Mouse (Mus musculus) ES-Bruce4 (cell line): ENCODE data around the gene Gba. TPM values are rescaled to one million over a fixed set of nuclear protein-coding genes. Genes with fewer than 3 reads are reported as not detected.
"Not testable (repeated sequence)": the region's sequence is repeated elsewhere in the genome, so short reads cannot be mapped to it uniquely, and the experiment has no call there.

Source experiments
- H3K27ac ChIP-seq: 2 replicates; pipeline ENCODE4 v1.5.1; 2012; ENCODE audit warnings: low read length, inconsistent platforms; ENCODE audit not compliant: insufficient read depth
- H3K27me3 ChIP-seq: 2 replicates; pipeline ENCODE4 v1.6.1; 2012; ENCODE audit warnings: mild to moderate bottlenecking, low read length, inconsistent platforms; ENCODE audit not compliant: control insufficient read depth, poor library complexity, insufficient read depth, severe bottlenecking
- H3K36me3 ChIP-seq: 2 replicates; pipeline ENCODE4 v1.6.1; 2012; ENCODE audit warnings: inconsistent platforms, mild to moderate bottlenecking, low read length, moderate library complexity; ENCODE audit not compliant: control insufficient read depth, poor library complexity, insufficient read depth, severe bottlenecking
- H3K4me1 ChIP-seq: one replicate; pipeline ENCODE4 v1.8.1; 2011; ENCODE audit warnings: low read length; ENCODE audit not compliant: control insufficient read depth, insufficient read depth
- H3K4me3 ChIP-seq: 2 replicates; pipeline ENCODE4 v1.5.1; 2011; ENCODE audit warnings: low read depth, mild to moderate bottlenecking, low read length
- H3K9ac ChIP-seq: 2 replicates; pipeline ENCODE4 v1.6.1; 2012; ENCODE audit warnings: low read depth, mild to moderate bottlenecking, inconsistent platforms; ENCODE audit not compliant: poor library complexity, severe bottlenecking
- H3K9me3 ChIP-seq: replicated peaks from 2 replicates; pipeline ENCODE4 v1.6.1; 2012; ENCODE audit warnings: mild to moderate bottlenecking, low read length, inconsistent platforms; ENCODE audit not compliant: control insufficient read depth, poor library complexity, insufficient read depth, severe bottlenecking
- CTCF ChIP-seq: IDR thresholded peaks from one replicate; pipeline ENCODE4 v1.8.1; 2011; ENCODE audit warnings: low read depth, low read length
- EP300 ChIP-seq: IDR thresholded peaks from 2 replicates; pipeline ENCODE4 v1.6.1; 2011; ENCODE audit warnings: low read depth, low read length; ENCODE audit not compliant: insufficient read depth
- POLR2A ChIP-seq: IDR thresholded peaks from one replicate; pipeline ENCODE4 v1.8.1; 2011; ENCODE audit warnings: low read length; ENCODE audit not compliant: insufficient read depth
- polyA plus RNA-seq: library from polyadenylated mRNA; stranded (reverse); fragments of >200 nt; gene quantifications from 2 replicates; pipeline ENCODE4 v1.2.4, GENCODE M21; 2011; ENCODE audit warnings: low read depth; ENCODE audit not compliant: missing spikeins, insufficient read depth, insufficient read length

The Gba gene
- polyA plus RNA-seq = 31.5 and 32.6 TPM in 2 replicates

- H3K4me1 ChIP-seq = no peaks in the 10 kb centered on the region
- no peaks in the 10 kb centered on the region; the same call in 1 of the 2 replicates for H3K27me3 ChIP-seq
- H3K36me3 ChIP-seq = peaks cover 10% of the 10 kb centered on the region
- peak within 1 kb of the TSS; percentile 59 for H3K9ac ChIP-seq
- no peak within 1 kb of the TSS for H3K27ac ChIP-seq
- TF ChIP-seq POLR2A (no peak), EP300 (no peak), CTCF (no peak)
- H3K9me3 ChIP-seq = no peaks in the 10 kb centered on the region
- H3K4me3 ChIP-seq = peak within 1 kb of the TSS; percentile 92
These were observed at the start of gene Gba for GRCm38 (mm10) chr3:89202253-89203141. Gene Gba, plus strand, starts transcription at chr3:89202928.

GRCm38 (mm10) chr3:89156951-89157350, 45.8 kb upstream of the Gba start:
- Histone ChIP-seq H3K27me3 (no peaks in the 10 kb centered on the region), H3K4me3 (no peak overlapping the region), H3K9me3 (no peaks in the 10 kb centered on the region), H3K27ac (no peak overlapping the region), H3K36me3 (no peaks in the 10 kb centered on the region), H3K4me1 (peaks cover 4% of the 10 kb centered on the region), H3K9ac (no peak overlapping the region)
- TF ChIP-seq EP300 (no peak), CTCF (no peak), POLR2A (no peak)

- Histone ChIP-seq H3K4me3 (no peak overlapping the region), H3K9me3 (no peaks in the 10 kb centered on the region), H3K27ac (no peak overlapping the region), H3K27me3 (no peaks in the 10 kb centered on the region), H3K4me1 (peaks cover 2% of the 10 kb centered on the region), H3K9ac (no peak overlapping the region), H3K36me3 (no peaks in the 10 kb centered on the region)
- TF ChIP-seq CTCF (no peak), POLR2A (no peak), EP300 (no peak)
These were observed 44.1 kb upstream of the Gba start for GRCm38 (mm10) chr3:89158651-89159050.

- no peak overlapping the region for H3K27ac ChIP-seq
- no peak for TF ChIP-seq CTCF
- no peak for TF ChIP-seq EP300
- no peak for TF ChIP-seq POLR2A
- H3K27me3 ChIP-seq = no peaks in the 10 kb centered on the region
- H3K4me1 ChIP-seq = peaks cover 2% of the 10 kb centered on the region
- peak overlapping the region; percentile 66 for H3K4me3 ChIP-seq
- peak overlapping the region; percentile 62 for H3K9ac ChIP-seq
- no peaks in the 10 kb centered on the region for H3K9me3 ChIP-seq
- H3K36me3 ChIP-seq = no peaks in the 10 kb centered on the region
These were observed 43.5 kb upstream of the Gba start for GRCm38 (mm10) chr3:89159211-89159610.

- H3K4me1 ChIP-seq = peaks cover 2% of the 10 kb centered on the region
- no peaks in the 10 kb centered on the region for H3K27me3 ChIP-seq
- H3K4me3 ChIP-seq = peak within 1 kb of the TSS; percentile 66
- no peaks in the 10 kb centered on the region for H3K36me3 ChIP-seq
- TF ChIP-seq CTCF = peak; percentile 52
- no peak for TF ChIP-seq EP300
- TF ChIP-seq POLR2A = no peak
- H3K9me3 ChIP-seq = no peaks in the 10 kb centered on the region
- peak within 1 kb of the TSS; percentile 62 for H3K9ac ChIP-seq
- no peak within 1 kb of the TSS for H3K27ac ChIP-seq
These were observed 42.9 kb upstream of the Gba start, which contains the start of gene Hcn3 for GRCm38 (mm10) chr3:89159616-89160344. Gene Hcn3, minus strand, starts transcription at chr3:89160196.

DNA sequence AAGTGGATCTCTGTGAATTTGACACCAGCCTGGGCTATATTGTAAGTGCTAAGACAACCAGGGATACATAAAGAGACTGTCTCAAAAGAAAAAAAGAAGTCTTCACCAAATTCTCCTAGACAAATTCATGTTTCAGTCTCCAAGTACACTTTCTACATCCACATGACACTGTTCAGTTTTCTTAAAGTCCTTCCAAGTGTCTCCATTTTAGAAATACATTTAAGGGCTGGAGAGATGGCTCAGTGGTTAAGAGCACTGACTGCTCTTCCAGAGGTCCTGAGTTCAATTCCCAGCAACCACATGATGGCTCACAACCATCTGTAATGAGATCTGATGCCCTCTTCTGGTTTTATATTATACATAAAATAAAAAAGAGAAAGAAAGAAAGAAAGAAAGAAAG, 41.5 kb upstream of the Gba start:
- not testable (repeated sequence) for H3K4me1 ChIP-seq, H3K4me3 ChIP-seq, H3K27ac ChIP-seq, H3K27me3 ChIP-seq, H3K9ac ChIP-seq, H3K36me3 ChIP-seq, H3K9me3 ChIP-seq
